Mouse (Mus musculus): ENCODE measurements around the gene Gm5741. TPM values are rescaled to one million over a fixed set of nuclear protein-coding genes. Genes with fewer than 3 reads are reported as not detected.

The Gm5741 gene
- polyA plus RNA-seq, 1 experiment from 2014 or later, result 1.2 TPM

GRCm38 (mm10) chr8:85026670-85027515 is 40.9 kb downstream of the Gm5741 start, which contains the start of gene Trir:
Trir (plus strand) TSS chr8:85026823.
- peaks cover 34% of the 10 kb centered on the region for H3K4me1 ChIP-seq (ENCODE audit: control insufficient read depth, insufficient read depth, low read depth, low read length)

GRCm38 (mm10) chr8:85025098-85025932 is 42.5 kb downstream of the Gm5741 start, which contains the start of gene Asna1:
Asna1 (minus strand) TSS chr8:85025281.
- WGBS, result 6% methylated on average over 30 of the region's 30 CpGs
- peak; percentile 91 for ATAC-seq

More at GRCm38 (mm10) chr8:85026670-85027515, 40.9 kb downstream of the Gm5741 start, which contains the start of gene Trir:
- no peaks in the 10 kb centered on the region for H3K9me3 ChIP-seq (ENCODE audit: control insufficient read depth, low read length)
- peak within 1 kb of the TSS; percentile 100 for H3K4me3 ChIP-seq (ENCODE audit: low read length)
- no peaks in the 10 kb centered on the region for H3K27me3 ChIP-seq (replicated peaks; ENCODE audit: control insufficient read depth, insufficient read depth, low read length)
- ATAC-seq, result peak; percentile 81
- H3K27ac ChIP-seq (ENCODE audit: low read depth, low read length), result peak within 1 kb of the TSS; percentile 95
- H3K9ac ChIP-seq (ENCODE audit: low read depth, low read length), result peak within 1 kb of the TSS; percentile 100
- WGBS, result 0% methylated on average over 72 of the region's 75 CpGs
- H3K36me3 ChIP-seq (ENCODE audit: control insufficient read depth, insufficient read depth, low read length), result peaks cover 21% of the 10 kb centered on the region
- H3K4me2 ChIP-seq (ENCODE audit: low read length), result peak within 1 kb of the TSS; percentile 95

GRCm38 (mm10) chr8:85023846-85024245 is 43.9 kb downstream of the Gm5741 start:
- no peak for ATAC-seq
- H3K27me3 ChIP-seq (replicated peaks; ENCODE audit: control insufficient read depth, insufficient read depth, low read length), result no peaks in the 10 kb centered on the region
- no peak overlapping the region for H3K27ac ChIP-seq (ENCODE audit: low read depth, low read length)
- H3K9ac ChIP-seq (ENCODE audit: low read depth, low read length), result no peak overlapping the region
- H3K4me3 ChIP-seq (ENCODE audit: low read length), result peak overlapping the region; percentile 90
- peaks cover 13% of the 10 kb centered on the region for H3K36me3 ChIP-seq (ENCODE audit: control insufficient read depth, insufficient read depth, low read length)
- 86% methylated on average over 3 of the region's 3 CpGs for WGBS
- H3K9me3 ChIP-seq (ENCODE audit: control insufficient read depth, low read length), result no peaks in the 10 kb centered on the region
- H3K4me1 ChIP-seq (ENCODE audit: control insufficient read depth, insufficient read depth, low read depth, low read length), result peaks cover 30% of the 10 kb centered on the region
- H3K4me2 ChIP-seq (ENCODE audit: low read length), result peak overlapping the region; percentile 95

More at GRCm38 (mm10) chr8:85025098-85025932, 42.5 kb downstream of the Gm5741 start, which contains the start of gene Asna1:
- peak within 1 kb of the TSS; percentile 90 for H3K4me3 ChIP-seq (ENCODE audit: low read length)
- peaks cover 13% of the 10 kb centered on the region for H3K36me3 ChIP-seq (ENCODE audit: control insufficient read depth, insufficient read depth, low read length)
- H3K27me3 ChIP-seq (replicated peaks; ENCODE audit: control insufficient read depth, insufficient read depth, low read length), result no peaks in the 10 kb centered on the region
- H3K9me3 ChIP-seq (ENCODE audit: control insufficient read depth, low read length), result no peaks in the 10 kb centered on the region
- peak within 1 kb of the TSS; percentile 70 for H3K27ac ChIP-seq (ENCODE audit: low read depth, low read length)
- peaks cover 34% of the 10 kb centered on the region for H3K4me1 ChIP-seq (ENCODE audit: control insufficient read depth, insufficient read depth, low read depth, low read length)
- H3K9ac ChIP-seq (ENCODE audit: low read depth, low read length), result peak within 1 kb of the TSS; percentile 86
- peak within 1 kb of the TSS; percentile 95 for H3K4me2 ChIP-seq (ENCODE audit: low read length)

- no peak for ATAC-seq
- peaks cover 20% of the 10 kb centered on the region for H3K4me1 ChIP-seq (ENCODE audit: control insufficient read depth, insufficient read depth, low read depth, low read length)
- H3K4me3 ChIP-seq (ENCODE audit: low read length), result no peak overlapping the region
- WGBS, result 91% methylated on average over 3 of the region's 3 CpGs
- H3K36me3 ChIP-seq (ENCODE audit: control insufficient read depth, insufficient read depth, low read length), result peaks cover 26% of the 10 kb centered on the region
- H3K27me3 ChIP-seq (replicated peaks; ENCODE audit: control insufficient read depth, insufficient read depth, low read length), result no peaks in the 10 kb centered on the region
- H3K9me3 ChIP-seq (ENCODE audit: control insufficient read depth, low read length), result no peaks in the 10 kb centered on the region
- H3K4me2 ChIP-seq (ENCODE audit: low read length), result no peak overlapping the region
- no peak overlapping the region for H3K9ac ChIP-seq (ENCODE audit: low read depth, low read length)
- H3K27ac ChIP-seq (ENCODE audit: low read depth, low read length), result no peak overlapping the region
These were observed 46.2 kb downstream of the Gm5741 start for GRCm38 (mm10) chr8:85021514-85022055.

Small RNA genes within 50 kb of the gene (microRNA-seq; reads per million reads assigned to microRNA genes)
- gene Gm23388 (3.5 reads per million, percentile 10 among the genes with 10 or more reads in this experiment), gene Mir7070 (1.9 reads per million)

Other genes with a start within 250 kb of the Gm5741 start
- 15.4 and 17.1 TPM in 2 replicates for gene Dand5, start 245.2 kb downstream of the Gm5741 start, polyA plus RNA-seq (2015; fragmentation: Nextera tagmentation; extraction: Ambion mirVana)
- gene Gadd45gip1, start 236.5 kb downstream of the Gm5741 start, polyA plus RNA-seq (2015; fragmentation: Nextera tagmentation; extraction: Ambion mirVana), result 40.6 and 40.7 TPM in 2 replicates
- 78.2 and 95.4 TPM in 2 replicates for gene Rad23a, start 227.3 kb downstream of the Gm5741 start, polyA plus RNA-seq (2015; fragmentation: Nextera tagmentation; extraction: Ambion mirVana)
- gene Calr, start 221.0 kb downstream of the Gm5741 start, polyA plus RNA-seq (2015; fragmentation: Nextera tagmentation; extraction: Ambion mirVana), result 743 and 792 TPM in 2 replicates
- 112 and 114 TPM in 2 replicates for gene Farsa, start 211.0 kb downstream of the Gm5741 start, polyA plus RNA-seq (2015; fragmentation: Nextera tagmentation; extraction: Ambion mirVana)
- gene Syce2, start 195.9 kb downstream of the Gm5741 start, polyA plus RNA-seq (2015; fragmentation: Nextera tagmentation; extraction: Ambion mirVana), result 38.1 and 46.6 TPM in 2 replicates
- 41.4 and 42.8 TPM in 2 replicates for gene Gcdh, start 174.1 kb downstream of the Gm5741 start, polyA plus RNA-seq (2015; fragmentation: Nextera tagmentation; extraction: Ambion mirVana)
- 0.39 and 0.56 TPM in 2 replicates for gene Klf1, start 166.1 kb downstream of the Gm5741 start, polyA plus RNA-seq (2015; fragmentation: Nextera tagmentation; extraction: Ambion mirVana)
- 6.4 and 7.0 TPM in 2 replicates for gene Dnase2a, start 159.4 kb downstream of the Gm5741 start, polyA plus RNA-seq (2015; fragmentation: Nextera tagmentation; extraction: Ambion mirVana)
- gene Mast1, start 130.6 kb downstream of the Gm5741 start, polyA plus RNA-seq (2015; fragmentation: Nextera tagmentation; extraction: Ambion mirVana), result 71.4 and 77.4 TPM in 2 replicates
- 3.0 and 3.2 TPM in 2 replicates for gene Rtbdn, start 121.0 kb downstream of the Gm5741 start, polyA plus RNA-seq (2015; fragmentation: Nextera tagmentation; extraction: Ambion mirVana)
- gene Gm49661, start 98.5 kb downstream of the Gm5741 start, polyA plus RNA-seq (2015; fragmentation: Nextera tagmentation; extraction: Ambion mirVana), result not detected in 2 replicates
- gene Prdx2, start 98.4 kb downstream of the Gm5741 start, polyA plus RNA-seq (2015; fragmentation: Nextera tagmentation; extraction: Ambion mirVana), result 1,040 and 1,063 TPM in 2 replicates
- 55.8 and 57.5 TPM in 2 replicates for gene Rnaseh2a, start 98.2 kb downstream of the Gm5741 start, polyA plus RNA-seq (2015; fragmentation: Nextera tagmentation; extraction: Ambion mirVana)
- 4.3 and 5.3 TPM in 2 replicates for gene Junb, start 89.3 kb downstream of the Gm5741 start, polyA plus RNA-seq (2015; fragmentation: Nextera tagmentation; extraction: Ambion mirVana)
- gene Hook2, start 77.4 kb downstream of the Gm5741 start, polyA plus RNA-seq (2015; fragmentation: Nextera tagmentation; extraction: Ambion mirVana), result 37.9 and 39.6 TPM in 2 replicates
- 0.10 and 0.21 TPM in 2 replicates for gene Best2, start 53.5 kb downstream of the Gm5741 start, polyA plus RNA-seq (2015; fragmentation: Nextera tagmentation; extraction: Ambion mirVana)
- gene Asna1, start 42.7 kb downstream of the Gm5741 start, polyA plus RNA-seq (2015; fragmentation: Nextera tagmentation; extraction: Ambion mirVana), result 159 and 170 TPM in 2 replicates
- gene Trir, start 41.2 kb downstream of the Gm5741 start, polyA plus RNA-seq (2015; fragmentation: Nextera tagmentation; extraction: Ambion mirVana), result 100 and 110 TPM in 2 replicates
- 61.2 and 62.7 TPM in 2 replicates for gene Tnpo2, start 31.1 kb downstream of the Gm5741 start, polyA plus RNA-seq (2015; fragmentation: Nextera tagmentation; extraction: Ambion mirVana)
- 75.8 and 83.2 TPM in 2 replicates for gene Fbxw9, start 7.9 kb downstream of the Gm5741 start, polyA plus RNA-seq (2015; fragmentation: Nextera tagmentation; extraction: Ambion mirVana)
- 112 and 119 TPM in 2 replicates for gene Dhps, start 3.8 kb upstream of the Gm5741 start, polyA plus RNA-seq (2015; fragmentation: Nextera tagmentation; extraction: Ambion mirVana)
- 111 and 116 TPM in 2 replicates for gene Wdr83os, start 12.8 kb upstream of the Gm5741 start, polyA plus RNA-seq (2015; fragmentation: Nextera tagmentation; extraction: Ambion mirVana)
- gene Wdr83, start 13.3 kb upstream of the Gm5741 start, polyA plus RNA-seq (2015; fragmentation: Nextera tagmentation; extraction: Ambion mirVana), result 45.5 and 50.6 TPM in 2 replicates
- gene Man2b1, start 15.3 kb upstream of the Gm5741 start, polyA plus RNA-seq (2015; fragmentation: Nextera tagmentation; extraction: Ambion mirVana), result 23.1 TPM in 2 replicates
- 4.3 and 4.6 TPM in 2 replicates for gene Zfp791, start 55.1 kb upstream of the Gm5741 start, polyA plus RNA-seq (2015; fragmentation: Nextera tagmentation; extraction: Ambion mirVana)
- gene Cks1brt, start 83.9 kb upstream of the Gm5741 start, polyA plus RNA-seq (2015; fragmentation: Nextera tagmentation; extraction: Ambion mirVana), result not detected in 2 replicates
- not detected in 2 replicates for gene Olfr371, start 158.0 kb upstream of the Gm5741 start, polyA plus RNA-seq (2015; fragmentation: Nextera tagmentation; extraction: Ambion mirVana)
- gene Orc6, start 231.7 kb upstream of the Gm5741 start, polyA plus RNA-seq (2015; fragmentation: Nextera tagmentation; extraction: Ambion mirVana), result 64.4 and 69.4 TPM in 2 replicates
- 183 and 185 TPM in 2 replicates for gene Vps35, start 231.8 kb upstream of the Gm5741 start, polyA plus RNA-seq (2015; fragmentation: Nextera tagmentation; extraction: Ambion mirVana)

Data from hindbrain, embryonic 16.5 days (tissue).